Mouse (Mus musculus): ENCODE results near the gene Dpm3.

DNA sequence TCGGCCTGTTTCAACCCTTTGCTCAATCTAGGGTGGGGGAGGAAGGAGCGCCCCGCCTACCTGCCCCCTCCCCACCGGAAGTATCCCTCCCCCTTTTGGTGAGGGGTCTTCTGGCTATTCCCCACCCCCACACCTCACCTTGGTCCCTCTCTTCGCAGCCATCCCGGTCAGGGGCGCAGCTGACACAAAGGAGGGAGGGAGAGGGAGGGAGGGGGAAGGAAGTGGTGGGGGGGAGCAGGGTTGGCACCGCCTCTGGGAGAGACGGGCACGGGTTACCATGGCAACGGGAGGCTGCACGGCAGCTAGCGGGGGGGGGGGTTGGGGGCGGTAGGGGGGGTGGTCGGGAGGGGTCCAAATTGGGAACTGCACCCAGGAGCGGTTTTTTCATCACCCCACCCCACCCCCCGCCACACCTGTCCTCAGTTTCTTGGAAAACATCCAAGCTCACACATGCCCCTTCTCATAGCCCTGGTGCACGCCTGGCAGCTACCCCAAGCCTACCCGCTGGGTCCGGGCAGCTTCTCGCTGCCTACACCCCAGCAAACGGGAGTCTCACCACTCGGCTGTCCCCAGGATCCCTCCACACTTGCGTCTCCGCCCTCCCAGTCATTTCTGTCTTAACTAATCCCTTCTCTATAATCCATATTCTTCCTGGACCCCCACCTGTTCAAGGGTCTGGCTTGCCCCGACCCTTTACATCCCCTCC, 14.0 kb upstream of the Dpm3 start:
- TF ChIP-seq CTCF (conservative IDR thresholded peaks at IDR 0.05; ENCODE audit: low read length) (no peak), POU5F1 (IDR thresholded peaks at IDR 0.05; ENCODE audit: borderline replicate concordance, low read length) (no peak), NANOG (IDR thresholded peaks at IDR 0.05; ENCODE audit: borderline replicate concordance, low read length) (no peak)
